Mouse (Mus musculus) lung, embryonic 14.5 days (tissue): ENCODE results near the gene Camkmt. TPM values are rescaled to one million over a fixed set of nuclear protein-coding genes. Genes with fewer than 3 reads are reported as not detected.
A peak's percentile ranks its signal among the peaks of the same experiment; 100 is the strongest.

Experiments
- ATAC-seq: fragments of 200-750 bp; cut with Nextera tagmentation; 2 replicates; pipeline ENCODE4 v1.8.0; 2017; ENCODE audit warnings: mild to moderate bottlenecking, moderate TSS enrichment, moderate library complexity; ENCODE audit not compliant: insufficient read depth
- DNase-seq: peaks from one replicate; pipeline ENCODE4 v3.0.0-alpha.2; 2015
- H3K27ac ChIP-seq: fragments of 300-500 bp; sonication (generic); 2 replicates; pipeline ENCODE4 v1.5.1; 2014; ENCODE audit warnings: low read depth, mild to moderate bottlenecking, moderate library complexity
- H3K27me3 ChIP-seq: fragments of 300-500 bp; sonication (generic); 2 replicates; pipeline ENCODE4 v1.6.1; 2014; ENCODE audit warnings: low read length, control low read depth; ENCODE audit not compliant: insufficient read depth
- H3K36me3 ChIP-seq: fragments of 300-500 bp; sonication (generic); 2 replicates; pipeline ENCODE4 v1.6.1; 2014; ENCODE audit warnings: control low read depth; ENCODE audit not compliant: insufficient read depth
- H3K4me1 ChIP-seq: fragments of 300-500 bp; sonication (generic); 2 replicates; pipeline ENCODE4 v1.6.1; 2014; ENCODE audit warnings: antibody characterized with exemption, control low read depth; ENCODE audit not compliant: insufficient read depth
- H3K4me2 ChIP-seq: fragments of 300-500 bp; sonication (generic); 2 replicates; pipeline ENCODE4 v1.6.1; 2014; ENCODE audit warnings: mild to moderate bottlenecking
- H3K4me3 ChIP-seq: fragments of 300-500 bp; sonication (generic); 2 replicates; pipeline ENCODE4 v1.5.1; 2014; ENCODE audit warnings: low read depth, low read length
- H3K9ac ChIP-seq: fragments of 300-500 bp; sonication (generic); 2 replicates; pipeline ENCODE4 v1.6.1; 2014
- H3K9me3 ChIP-seq: fragments of 300-500 bp; sonication (generic); 2 replicates; pipeline ENCODE4 v1.6.1; 2016; ENCODE audit warnings: low read depth, low read length, control low read depth
- CTCF ChIP-seq: IDR thresholded peaks from 2 replicates; pipeline ENCODE4 v1.5.1; 2016; ENCODE audit warnings: antibody characterized with exemption, low read depth
- WGBS: fragments of 180-500 bp; shearing (Covaris S2); extraction: QIAGEN DNeasy Blood & Tissue Kit; methylation state at CpG from one replicate; pipeline ENCODE4 v1.1.7; 2014; 5-methylcytosine and 5-hydroxymethylcytosine counted together
- polyA plus RNA-seq: library from polyadenylated mRNA; unstranded; fragments of >200 nt; fragmentation: Nextera tagmentation; extraction: Ambion mirVana; gene quantifications from 2 replicates; pipeline ENCODE4 v1.2.1, GENCODE M21; 2014

Gene Camkmt
- polyA plus RNA-seq, 1 experiment from 2014 or later, result 11.7 TPM

DNA sequence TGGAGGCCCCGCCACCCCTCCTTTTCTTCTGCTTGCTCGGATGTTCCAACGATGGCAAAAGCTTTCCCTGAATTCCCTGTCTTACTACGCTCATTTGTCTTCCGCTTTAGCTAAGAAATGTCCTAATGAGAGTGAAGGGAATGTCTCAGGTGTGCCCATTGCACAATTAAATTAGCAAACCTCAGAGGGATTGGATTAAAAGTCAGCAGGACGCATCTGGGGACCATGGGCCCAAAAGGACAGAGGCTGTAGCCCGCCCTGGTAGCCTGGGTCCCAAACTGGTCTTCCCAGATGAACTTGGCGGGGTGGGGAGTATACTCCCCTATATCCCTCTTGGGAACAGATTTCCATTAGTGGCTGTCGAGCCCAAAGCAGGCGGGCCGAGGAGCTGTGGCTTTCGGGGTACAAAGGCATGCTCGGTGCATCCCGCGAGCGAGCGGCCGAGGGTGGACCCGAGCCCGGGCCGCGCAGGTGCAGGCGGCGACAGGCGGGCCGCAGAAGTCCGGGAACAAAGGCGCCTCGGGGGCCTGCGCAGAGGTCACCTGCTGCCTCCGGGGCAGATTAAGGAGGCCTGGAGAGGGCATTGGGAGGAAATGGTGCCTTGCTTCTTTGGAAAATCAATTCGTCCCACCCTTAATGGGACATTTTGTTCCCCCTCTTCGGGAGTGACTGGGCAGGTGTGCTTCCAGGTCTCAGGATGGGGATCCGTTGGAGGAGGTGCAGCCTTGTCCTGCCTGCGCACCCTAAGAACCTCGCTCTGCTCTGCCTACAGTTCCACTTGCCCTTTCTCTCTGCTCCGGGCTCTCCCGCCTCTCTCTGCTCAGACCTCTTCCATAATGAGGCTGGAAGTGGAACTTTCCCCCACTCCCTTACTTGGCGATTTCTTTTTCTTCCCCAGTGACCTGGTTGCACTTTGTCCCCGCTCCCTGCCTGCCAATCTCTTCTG lies 374.4 kb downstream of the Camkmt start:
- no peak for TF ChIP-seq CTCF
- Histone ChIP-seq H3K9me3 (no peaks in the 10 kb centered on the region; the same call in 1 of the 2 replicates), H3K4me2 (no peak overlapping the region), H3K4me3 (no peak overlapping the region), H3K27me3 (peaks cover 95% of the 10 kb centered on the region), H3K27ac (no peak overlapping the region), H3K4me1 (no peaks in the 10 kb centered on the region), H3K36me3 (no peaks in the 10 kb centered on the region), H3K9ac (no peak overlapping the region)
- DNase-seq, result no peak
- 3% methylated on average over 40 of the region's 40 CpGs for WGBS
- no peak for ATAC-seq

DNA sequence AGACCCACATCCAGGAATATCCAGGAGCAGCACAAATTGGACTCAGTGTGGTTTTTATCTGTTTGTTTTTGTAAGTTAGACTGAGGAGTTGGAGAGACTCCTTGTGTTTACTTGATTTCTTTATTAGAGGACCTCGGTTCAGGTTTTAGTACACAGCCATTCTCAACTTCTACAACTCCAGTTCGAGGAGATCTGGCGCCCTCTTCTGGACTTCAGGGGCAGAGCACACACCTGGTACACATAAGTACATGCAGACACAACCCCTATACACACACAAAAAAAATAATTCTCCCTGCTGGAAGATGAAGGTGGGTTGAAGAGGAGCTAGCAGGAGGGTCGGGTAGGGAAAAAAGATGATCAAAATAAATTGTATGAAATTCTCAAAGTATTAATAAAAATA lies 379.4 kb downstream of the Camkmt start:
- Histone ChIP-seq H3K9me3 (no peaks in the 10 kb centered on the region; the same call in 1 of the 2 replicates), H3K27ac (no peak overlapping the region), H3K27me3 (peaks cover 89% of the 10 kb centered on the region), H3K4me3 (no peak overlapping the region), H3K36me3 (no peaks in the 10 kb centered on the region), H3K4me2 (no peak overlapping the region), H3K4me1 (no peaks in the 10 kb centered on the region), H3K9ac (no peak overlapping the region)
- TF ChIP-seq CTCF, result 0 out of 2 replicates have a peak, but pooled peaks have one; percentile 24
- WGBS, result 65% methylated on average over 4 of the region's 4 CpGs
- DNase-seq, result no peak
- no peak for ATAC-seq

DNA sequence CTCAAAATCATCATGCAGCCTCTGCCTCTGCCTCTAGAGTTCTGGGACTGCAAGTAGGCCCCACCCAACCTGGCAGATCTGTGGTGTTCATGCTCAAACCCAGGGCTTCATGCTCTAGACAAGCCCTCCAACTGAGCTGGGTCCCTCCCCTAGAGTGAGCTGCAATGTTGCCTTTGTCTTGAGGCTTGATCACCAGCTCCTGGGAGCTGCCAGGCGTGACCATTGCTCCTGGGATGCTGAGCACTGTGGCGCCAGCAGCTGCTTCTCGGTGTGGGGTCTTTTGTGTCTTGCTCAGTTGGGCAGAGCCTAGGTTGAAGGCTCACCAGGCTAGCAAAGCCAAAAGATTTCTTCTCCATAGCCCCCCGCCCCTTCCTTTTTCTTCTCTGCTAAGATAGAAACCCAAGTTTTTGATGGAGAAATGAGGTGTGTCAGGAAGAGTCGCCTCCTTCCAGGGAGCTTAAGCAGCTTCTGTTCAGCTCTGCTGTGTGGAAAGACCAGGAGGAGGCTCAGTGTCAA lies 382.4 kb downstream of the Camkmt start:
- TF ChIP-seq CTCF, result no peak
- no peaks in the 10 kb centered on the region for H3K4me1 ChIP-seq
- 5% methylated on average over 5 of the region's 5 CpGs for WGBS
- no peak overlapping the region for H3K9ac ChIP-seq
- H3K27ac ChIP-seq, result no peak overlapping the region
- peaks cover 86% of the 10 kb centered on the region for H3K27me3 ChIP-seq
- H3K36me3 ChIP-seq, result no peaks in the 10 kb centered on the region
- H3K4me2 ChIP-seq, result no peak overlapping the region
- DNase-seq (no peak), ATAC-seq (no peak)
- H3K4me3 ChIP-seq, result no peak overlapping the region
- H3K9me3 ChIP-seq, result no peaks in the 10 kb centered on the region; the same call in 1 of the 2 replicates

DNA sequence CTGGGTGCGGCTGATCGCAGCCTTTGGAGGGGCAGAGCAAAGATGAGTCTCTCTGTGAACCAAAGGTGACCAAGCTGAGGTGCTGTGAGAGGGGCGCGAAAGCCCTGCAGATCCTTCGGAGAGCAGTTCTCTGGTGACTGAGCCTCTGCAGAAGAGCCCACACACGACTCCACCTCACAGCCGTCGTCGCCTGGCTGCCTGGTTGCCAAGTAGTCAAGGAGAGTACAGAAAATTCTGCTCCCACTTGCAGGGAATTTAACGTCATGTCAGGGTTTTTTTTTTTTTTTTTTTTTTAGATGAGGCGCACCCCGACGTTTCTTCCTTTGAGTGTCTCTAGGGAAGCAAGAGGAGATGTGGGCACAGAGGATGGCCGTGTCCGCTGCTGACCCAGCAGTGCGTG lies 382.9 kb downstream of the Camkmt start:
- Histone ChIP-seq H3K27me3 (peaks cover 87% of the 10 kb centered on the region), H3K9ac (no peak overlapping the region), H3K4me2 (no peak overlapping the region), H3K4me1 (no peaks in the 10 kb centered on the region), H3K27ac (no peak overlapping the region), H3K4me3 (no peak overlapping the region), H3K9me3 (no peaks in the 10 kb centered on the region; the same call in 1 of the 2 replicates), H3K36me3 (no peaks in the 10 kb centered on the region)
- TF ChIP-seq CTCF, result no peak
- 2% methylated on average over 16 of the region's 16 CpGs for WGBS
- no peak for ATAC-seq
- DNase-seq, result no peak

DNA sequence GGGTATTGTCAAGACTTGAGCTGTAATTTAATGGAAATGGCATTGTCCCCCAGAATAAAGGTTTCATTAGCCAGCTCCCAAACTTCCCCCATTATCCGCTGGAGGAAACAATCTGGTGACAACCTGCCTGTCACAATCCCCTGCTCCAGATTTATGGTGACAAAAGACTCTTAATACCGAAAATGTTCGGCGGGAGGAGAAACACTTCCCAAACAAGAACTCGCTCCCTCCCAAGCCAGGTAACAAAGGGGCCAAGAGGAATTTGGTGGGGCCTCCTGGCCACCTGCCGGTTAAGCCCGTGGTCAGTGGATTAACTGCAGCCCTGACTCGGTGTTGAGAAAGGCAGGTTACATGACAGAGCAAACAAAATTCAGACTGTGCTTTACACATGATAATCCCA lies 383.5 kb downstream of the Camkmt start:
- Histone ChIP-seq H3K27ac (no peak overlapping the region), H3K4me1 (no peaks in the 10 kb centered on the region), H3K27me3 (peaks cover 85% of the 10 kb centered on the region), H3K9ac (no peak overlapping the region), H3K4me3 (no peak overlapping the region), H3K9me3 (no peaks in the 10 kb centered on the region; the same call in 1 of the 2 replicates), H3K4me2 (no peak overlapping the region), H3K36me3 (no peaks in the 10 kb centered on the region)
- no peak for ATAC-seq
- no peak for TF ChIP-seq CTCF
- no peak for DNase-seq
- WGBS, result 3% methylated on average over 8 of the region's 8 CpGs

DNA sequence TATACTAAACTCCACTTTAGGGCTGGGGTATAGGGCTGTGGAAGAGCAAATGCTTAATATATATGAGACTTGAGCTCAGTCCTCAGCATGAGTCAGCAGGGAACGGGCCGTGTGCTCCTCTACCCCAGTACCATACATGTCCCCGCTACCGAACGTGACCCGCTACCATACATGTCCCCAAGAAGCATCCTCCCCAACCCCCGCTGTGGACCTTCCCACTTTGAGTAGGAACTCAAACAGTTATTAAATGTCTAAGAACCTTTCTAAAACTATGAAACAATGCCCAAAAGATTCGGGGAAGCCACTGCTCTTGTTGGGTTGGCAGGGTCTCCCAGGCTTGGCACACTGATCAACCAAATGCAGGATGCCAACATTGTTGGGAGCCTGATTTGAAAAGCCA lies 390.9 kb downstream of the Camkmt start:
- no peak for TF ChIP-seq CTCF
- H3K9me3 ChIP-seq, result no peaks in the 10 kb centered on the region
- H3K4me1 ChIP-seq, result no peaks in the 10 kb centered on the region
- ATAC-seq (no peak), DNase-seq (no peak)
- H3K4me2 ChIP-seq, result no peak overlapping the region
- WGBS, result 89% methylated on average over 8 of the region's 8 CpGs
- no peak overlapping the region for H3K4me3 ChIP-seq
- peaks cover 81% of the 10 kb centered on the region for H3K27me3 ChIP-seq
- no peaks in the 10 kb centered on the region for H3K36me3 ChIP-seq
- H3K9ac ChIP-seq, result no peak overlapping the region
- H3K27ac ChIP-seq, result no peak overlapping the region

DNA sequence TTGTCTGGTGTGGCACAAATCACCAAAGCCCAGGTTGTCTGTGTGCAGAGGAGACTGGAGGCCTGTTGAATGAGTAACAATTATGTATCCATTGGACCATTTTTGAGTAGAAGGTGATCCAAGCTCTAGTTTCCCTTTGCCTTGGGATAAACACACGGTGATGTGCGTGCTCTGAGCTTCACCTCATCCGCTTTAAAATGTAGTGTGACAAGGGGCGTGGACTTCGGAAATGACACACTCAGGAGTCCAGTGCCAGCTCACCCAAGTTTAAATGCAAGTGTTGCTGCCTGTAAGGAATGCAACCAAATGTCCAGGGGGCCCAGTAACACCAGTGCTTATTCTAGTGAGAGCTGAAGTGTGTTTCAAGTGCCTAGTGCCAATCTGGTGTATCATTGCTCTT lies 392.7 kb downstream of the Camkmt start:
- no peaks in the 10 kb centered on the region for H3K36me3 ChIP-seq
- no peaks in the 10 kb centered on the region for H3K9me3 ChIP-seq
- H3K4me3 ChIP-seq, result no peak overlapping the region
- DNase-seq (no peak), ATAC-seq (no peak)
- no peaks in the 10 kb centered on the region for H3K4me1 ChIP-seq
- 79% methylated on average over 5 of the region's 5 CpGs for WGBS
- TF ChIP-seq CTCF, result no peak
- H3K4me2 ChIP-seq, result no peak overlapping the region
- no peak overlapping the region for H3K9ac ChIP-seq
- peaks cover 84% of the 10 kb centered on the region for H3K27me3 ChIP-seq
- no peak overlapping the region for H3K27ac ChIP-seq
